Mouse (Mus musculus): Measurements from ENCODE around the gene Alkbh1.

Gene Alkbh1

DNA sequence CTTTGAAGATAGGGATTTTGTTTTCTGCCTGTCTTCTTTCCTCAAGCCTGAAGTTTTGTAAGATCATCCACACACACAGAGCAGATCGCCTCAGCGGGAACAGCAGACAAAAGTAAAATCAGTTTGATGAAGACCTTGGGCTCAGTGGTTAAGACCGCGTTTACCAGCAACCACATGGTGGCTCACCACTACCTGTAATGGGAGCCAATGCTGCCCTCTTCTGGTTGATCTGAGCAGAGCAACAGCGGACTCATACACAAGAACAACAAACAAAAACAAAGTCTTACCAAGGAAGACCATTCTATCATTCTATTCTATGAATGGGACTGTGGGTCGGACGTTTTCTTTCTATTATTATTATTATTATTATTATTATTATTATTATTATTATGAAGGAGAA lies 27.1 kb downstream of the Alkbh1 start:
- DNase-seq, result peak; percentile 54

DNA sequence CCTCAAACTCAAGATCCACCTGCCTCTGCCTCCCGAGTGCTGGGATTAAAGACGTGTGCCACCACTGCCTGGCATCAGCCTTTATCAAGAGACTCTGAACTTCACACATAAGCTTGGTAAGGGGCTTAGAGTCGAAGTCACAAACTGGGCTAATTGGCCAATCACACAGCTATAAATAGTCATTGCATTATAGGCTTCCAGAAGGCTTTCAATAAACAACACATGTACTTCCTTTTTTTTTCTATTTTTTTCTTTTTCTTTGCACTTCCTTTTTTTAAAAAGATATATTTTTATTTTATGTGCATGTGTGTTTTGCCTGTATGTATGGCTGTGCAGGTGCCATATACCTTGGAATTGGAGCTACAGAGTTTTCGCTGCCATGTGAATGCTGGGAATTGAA lies 28.5 kb downstream of the Alkbh1 start:
- no peak for DNase-seq

DNA sequence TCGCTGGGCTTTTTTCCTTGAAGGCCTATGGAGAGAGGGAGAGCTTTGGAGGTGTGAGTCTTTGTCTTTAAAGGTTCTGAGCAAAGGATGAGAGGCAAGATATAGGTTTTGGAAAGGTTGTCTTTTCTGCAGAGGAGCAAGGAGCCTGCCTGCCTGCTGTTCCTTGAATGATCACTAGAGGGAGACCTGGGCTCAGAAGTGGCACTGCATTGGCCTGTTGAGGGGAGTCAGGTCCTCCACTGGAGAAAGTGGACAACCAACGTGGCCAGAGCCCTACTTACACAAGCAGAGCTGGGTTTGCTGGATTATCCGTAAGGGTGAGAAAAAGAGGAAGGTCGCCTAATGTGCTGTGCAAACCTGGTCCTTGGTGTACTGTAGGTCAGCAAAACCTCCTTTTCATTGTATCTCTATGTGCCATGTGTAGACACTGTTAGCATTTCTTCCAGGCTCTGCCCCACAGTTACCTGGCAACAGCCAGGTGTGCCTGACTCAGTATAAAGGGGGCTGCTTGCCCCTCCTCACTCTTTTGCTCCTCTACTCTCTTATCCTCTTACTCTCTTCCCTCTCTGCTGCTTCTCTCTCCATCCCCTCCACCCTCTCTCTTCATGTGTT lies 30.5 kb downstream of the Alkbh1 start:
- peak; percentile 30 for DNase-seq

DNA sequence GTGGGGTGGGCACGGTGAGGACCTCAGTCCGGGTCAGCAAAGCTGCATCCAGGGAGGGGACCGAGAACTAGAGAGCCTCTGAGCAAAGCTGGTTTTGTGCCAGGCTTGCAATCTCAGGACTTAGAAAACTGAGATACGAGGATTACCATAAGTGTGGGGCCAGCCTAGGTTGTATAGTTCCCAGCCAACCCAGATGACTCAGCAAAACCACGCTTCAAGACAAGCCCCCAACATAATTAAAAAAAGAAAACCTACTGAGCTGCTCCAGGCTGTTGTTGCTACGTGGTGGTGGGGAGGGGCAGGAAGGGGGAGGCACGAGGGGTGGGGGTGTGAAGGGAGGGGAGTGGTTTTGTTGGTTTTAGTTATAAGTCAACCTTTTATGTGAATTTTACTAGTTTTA lies 32.8 kb downstream of the Alkbh1 start:
- DNase-seq, result no peak

GRCm38 (mm10) chr12:87409123-87409522 lies 34.7 kb downstream of the Alkbh1 start:
- DNase-seq, result no peak

DNA sequence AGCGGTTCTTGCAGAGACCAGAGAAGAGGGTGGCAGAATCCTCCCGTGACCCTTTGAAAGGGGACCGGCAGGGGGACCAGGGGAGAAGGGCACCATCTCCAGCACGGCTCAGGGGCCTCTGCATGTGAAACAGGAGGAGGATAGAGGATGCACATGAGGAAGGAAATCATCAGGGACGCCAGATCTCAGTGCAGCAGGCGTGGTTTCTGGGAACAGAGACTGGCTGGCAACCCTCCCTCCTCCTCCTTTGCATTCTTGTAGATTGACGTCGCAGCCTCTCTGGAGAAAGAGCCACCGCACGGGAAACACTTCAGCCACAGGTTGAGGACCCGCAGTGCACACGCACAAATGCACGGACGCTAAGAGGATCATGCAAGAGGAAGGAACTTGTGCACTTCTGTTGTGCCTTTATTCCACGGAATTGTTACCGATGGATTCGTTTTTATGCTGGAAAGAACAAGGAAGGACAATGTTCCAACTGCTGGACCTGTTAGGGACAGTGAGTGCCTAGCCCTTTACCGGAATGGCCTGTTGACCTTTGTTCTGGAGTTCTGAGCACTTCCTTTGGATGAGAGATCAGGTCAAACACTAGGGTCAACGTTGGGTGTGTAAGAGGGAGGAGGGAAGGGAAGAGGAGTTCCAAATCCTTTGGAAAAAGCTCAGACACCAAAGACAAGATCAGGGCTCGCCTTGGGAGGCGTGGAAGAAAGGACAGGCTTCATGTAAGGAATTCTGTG lies 35.8 kb downstream of the Alkbh1 start:
- DNase-seq, result peak; percentile 42

DNA sequence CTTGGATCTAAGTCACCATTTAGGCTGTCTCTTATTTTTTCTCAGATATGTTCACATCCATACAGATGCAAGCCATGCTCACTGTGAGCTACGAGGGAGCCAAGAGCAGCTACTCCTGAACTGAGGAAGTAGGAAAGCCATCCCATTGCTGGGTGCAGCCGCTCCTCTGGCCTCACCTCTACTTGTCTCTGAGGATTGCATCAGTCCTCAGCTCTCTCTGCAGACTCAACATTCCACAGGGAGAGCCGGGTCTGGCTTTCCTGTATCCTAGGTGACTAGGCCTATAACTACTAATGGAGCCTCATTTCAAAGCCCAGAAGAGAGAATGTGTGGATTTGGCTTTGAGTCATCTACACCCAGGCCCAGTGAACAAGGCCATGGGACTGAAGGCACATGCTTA lies 38.1 kb downstream of the Alkbh1 start:
- DNase-seq, result no peak

GRCm38 (mm10) chr12:87405165-87405564 lies 38.7 kb downstream of the Alkbh1 start:
- DNase-seq, result no peak

DNA sequence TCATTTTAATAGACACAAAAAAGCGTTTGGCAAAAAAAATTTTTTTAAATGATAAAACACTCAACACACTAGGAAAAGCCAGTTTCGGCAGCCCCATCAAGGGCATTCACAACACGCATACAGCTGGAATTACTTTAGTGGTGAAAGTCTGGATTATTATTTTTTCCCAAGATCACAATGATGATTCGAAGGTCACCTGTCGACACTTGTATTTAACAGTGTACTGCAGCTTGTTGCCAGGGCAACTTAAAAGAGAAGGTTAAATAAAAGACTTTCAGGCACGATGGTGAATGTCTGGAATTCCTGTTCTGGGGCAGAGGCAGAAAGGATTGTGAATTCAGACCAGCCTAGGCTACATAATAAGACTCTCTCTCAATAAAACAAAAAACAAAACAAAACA lies 41.9 kb downstream of the Alkbh1 start:
- no peak for DNase-seq

GRCm38 (mm10) chr12:87399119-87399819 lies 44.5 kb downstream of the Alkbh1 start:
- DNase-seq, result no peak

DNA sequence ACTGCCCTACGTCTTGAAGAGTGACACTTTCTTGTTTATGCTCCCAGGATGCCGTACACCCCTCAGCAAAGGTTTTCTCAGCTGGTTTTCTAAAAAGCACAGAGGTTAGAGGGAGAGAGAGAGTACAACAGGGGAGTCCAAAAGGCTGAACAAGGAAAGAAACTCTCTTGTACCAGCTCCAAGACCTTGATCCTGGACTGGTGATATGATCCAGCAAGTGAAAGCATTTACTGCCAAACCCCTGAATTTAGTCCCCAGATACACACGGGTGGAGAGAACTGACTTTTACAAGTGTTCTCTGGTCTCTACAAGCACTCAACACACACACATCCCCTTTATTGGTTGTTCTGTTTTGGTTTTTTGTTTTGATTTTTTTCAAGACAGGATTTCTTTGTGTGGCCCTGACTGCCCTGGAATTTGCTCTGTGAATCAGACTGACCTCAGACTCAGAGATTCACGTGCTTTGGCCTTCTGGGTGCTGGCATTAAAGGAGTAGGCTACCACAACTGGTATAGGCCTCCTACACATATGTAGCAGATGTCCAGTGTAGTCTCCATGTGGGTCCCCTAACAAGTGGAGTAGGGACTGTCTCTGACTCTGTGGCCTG lies 45.9 kb downstream of the Alkbh1 start:
- peak; percentile 48 for DNase-seq

- no peak for DNase-seq
Observed at GRCm38 (mm10) chr12:87397126-87397525, 46.7 kb downstream of the Alkbh1 start.

GRCm38 (mm10) chr12:87394316-87394715 lies 49.5 kb downstream of the Alkbh1 start:
- peak; percentile 63 for DNase-seq

DNA sequence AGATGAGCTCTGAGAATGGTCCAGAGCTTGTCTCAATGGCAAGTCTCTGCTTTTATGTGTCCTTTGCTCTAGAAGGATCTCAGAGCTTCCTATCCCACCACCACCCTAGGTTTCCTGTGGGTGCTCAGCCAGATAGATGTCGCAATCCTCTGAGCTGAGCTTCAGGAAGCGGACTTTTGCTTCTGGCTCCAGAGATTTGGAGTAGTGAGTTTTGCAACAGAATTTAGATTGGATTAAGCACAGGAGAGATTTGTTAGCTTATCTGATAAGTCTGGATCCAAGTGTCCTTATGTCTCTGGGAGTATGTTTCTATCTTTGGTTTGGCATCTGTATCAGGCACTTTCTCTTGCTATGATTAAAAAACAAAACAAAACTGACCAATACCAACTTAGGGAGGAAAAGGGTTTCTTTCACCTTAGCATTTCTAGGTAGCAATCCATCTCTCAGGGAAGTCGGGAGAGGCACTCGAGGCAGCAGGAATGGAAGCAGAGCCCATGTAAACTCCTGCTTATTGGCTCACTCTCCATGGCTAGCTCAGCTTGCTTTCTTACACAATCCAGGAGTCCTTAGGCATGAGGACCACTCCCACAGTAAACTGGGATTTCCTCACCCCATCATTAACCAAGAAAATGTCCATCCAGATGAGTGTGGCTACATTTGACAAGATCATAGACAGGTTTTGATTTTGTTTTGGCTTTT lies 50.2 kb downstream of the Alkbh1 start:
- DNase-seq, result peak; percentile 43

DNA sequence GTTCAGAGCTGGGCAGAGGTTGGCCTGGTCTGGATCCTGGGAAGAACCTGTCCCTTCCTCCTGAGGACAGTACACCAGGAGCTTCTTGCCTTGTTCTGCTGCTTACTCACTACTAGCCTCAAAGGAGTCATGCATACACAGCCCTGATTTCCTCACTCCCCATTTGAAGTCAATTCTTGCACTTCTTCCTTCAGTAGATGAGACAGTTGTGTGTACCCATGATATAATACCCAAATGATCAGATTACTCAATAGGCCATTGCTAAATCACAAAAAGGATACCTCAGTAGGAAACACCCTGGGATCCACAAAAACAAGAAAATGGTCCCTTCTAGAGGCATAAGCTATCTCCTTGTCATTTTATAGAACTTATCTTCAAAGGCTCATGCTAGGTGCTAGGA lies 52.5 kb downstream of the Alkbh1 start:
- DNase-seq, result no peak

DNA sequence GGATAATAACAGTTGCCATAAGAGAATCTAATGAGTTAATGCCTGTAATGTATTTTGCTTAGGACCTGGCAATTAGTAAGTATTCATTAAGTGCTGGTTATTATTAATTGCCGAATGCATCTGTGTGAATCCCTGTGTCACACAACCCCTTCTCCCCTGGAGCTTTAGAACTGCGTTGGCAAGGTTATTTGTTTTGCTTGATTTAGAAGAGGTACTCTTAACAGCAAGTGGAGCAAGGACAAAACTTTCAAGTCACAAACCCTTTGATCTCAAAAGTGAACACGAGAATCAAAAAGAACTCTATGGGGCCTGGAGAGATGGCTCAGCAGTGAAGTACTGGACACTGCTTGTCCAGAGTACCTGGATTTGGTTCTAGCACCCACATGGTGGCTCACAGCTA lies 54.6 kb downstream of the Alkbh1 start:
- DNase-seq, result no peak

GRCm38 (mm10) chr12:87388122-87388774 lies 55.6 kb downstream of the Alkbh1 start, which contains the start of gene Sptlc2:
Gene Sptlc2, minus strand, starts transcription at chr12:87388355.
- peak; percentile 100 for DNase-seq

- peak; percentile 41 for DNase-seq
Observed at GRCm38 (mm10) chr12:87387171-87388121, 56.4 kb downstream of the Alkbh1 start.

- DNase-seq, result no peak
Observed at GRCm38 (mm10) chr12:87385051-87385450, 58.8 kb downstream of the Alkbh1 start.

- DNase-seq, result no peak
Observed at GRCm38 (mm10) chr12:87381380-87381682, 62.5 kb downstream of the Alkbh1 start.

All from kidney, adult 11 months (tissue).